Mouse (Mus musculus) thymus, adult 2 months (tissue): ENCODE results near the gene Gpx6.

Experiments
- CTCF ChIP-seq: fragments of 200-500 bp; IDR thresholded peaks from 2 replicates; pipeline ENCODE4 v1.5.1; 2012; ENCODE audit warnings: mild to moderate bottlenecking, control low read depth, low read length, moderate library complexity, borderline replicate concordance; ENCODE audit not compliant: control insufficient read depth, poor library complexity, insufficient read depth; ENCODE audit errors: extremely low read depth
- POLR2A ChIP-seq: fragments of 200-500 bp; IDR thresholded peaks from 2 replicates; pipeline ENCODE4 v1.6.1; 2012; ENCODE audit warnings: mild to moderate bottlenecking, low read length, control low read depth, moderate library complexity; ENCODE audit not compliant: control insufficient read depth, poor library complexity, insufficient read depth; ENCODE audit errors: extremely low read depth

- TF ChIP-seq CTCF, result no peak
- no peak for TF ChIP-seq POLR2A
Measured at GRCm38 (mm10) chr13:21346610-21347009, 34.7 kb downstream of the Gpx6 start, which contains the start of gene Olfr1367.
